Mouse (Mus musculus): Measurements from ENCODE around the gene Pax3. TPM values are rescaled to one million over a fixed set of nuclear protein-coding genes. Genes with fewer than 3 reads are reported as not detected.

Pax3 gene
- total RNA-seq, 2 experiments from 2014 or later: not detected

DNA sequence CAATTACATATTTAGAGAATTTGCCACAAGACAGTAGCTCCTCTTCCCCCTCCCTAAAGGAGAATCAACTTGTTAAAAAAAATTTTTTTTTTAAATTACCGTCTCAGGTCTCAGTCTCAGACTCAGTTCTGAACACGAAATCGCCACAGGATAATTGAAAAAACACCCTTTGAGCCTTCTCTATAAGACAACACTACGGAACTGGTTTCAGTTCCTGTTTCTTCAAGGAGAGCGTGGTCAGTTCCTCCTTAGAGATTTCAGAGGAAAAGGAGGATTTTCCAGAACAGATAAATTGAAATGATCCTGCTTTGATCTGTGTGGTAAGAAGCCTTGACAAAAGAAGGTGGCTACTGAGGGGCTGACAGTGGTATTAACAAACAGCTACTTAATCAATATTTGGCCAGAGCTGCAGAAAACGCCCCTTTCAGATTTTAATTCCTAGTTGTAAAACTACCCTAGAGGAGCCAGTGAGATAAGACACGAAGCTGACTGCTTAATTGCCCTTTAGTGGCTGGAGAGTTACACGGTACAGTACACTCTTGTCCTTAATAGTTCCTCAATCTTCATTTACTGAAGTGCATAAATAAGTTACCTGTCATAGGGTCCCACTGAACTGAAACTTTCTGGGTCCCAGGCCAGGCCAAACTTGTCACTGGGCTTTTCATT is 9.7 kb downstream of the Pax3 start:
- no peak overlapping the region for H3K4me3 ChIP-seq
- no peak for DNase-seq
- H3K27ac ChIP-seq: no peak overlapping the region
- no peak for TF ChIP-seq CTCF (IDR thresholded peaks at IDR 0.05)
- intact Hi-C loops (cut with DNase I): no loop called here

DNA sequence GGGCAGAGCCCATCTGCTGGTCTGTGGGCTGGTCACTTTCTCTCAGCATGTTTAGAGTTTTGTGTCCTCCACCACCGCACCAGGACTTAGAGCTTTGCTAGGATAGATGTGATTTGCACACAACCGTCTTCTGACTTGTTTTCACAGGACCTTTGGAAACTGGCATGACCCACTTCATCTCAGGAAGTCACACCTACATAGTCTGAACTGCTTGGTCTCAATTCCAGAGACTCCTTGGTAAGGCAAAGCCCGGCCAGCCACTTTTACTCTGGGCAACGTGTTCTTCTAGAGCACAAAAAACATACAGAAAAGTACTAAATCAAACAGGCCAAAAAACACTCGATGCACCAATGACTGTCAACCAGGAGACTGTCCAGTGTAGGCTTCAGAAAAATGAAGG is 14.0 kb downstream of the Pax3 start:
- Histone ChIP-seq H3K4me3 (no peak overlapping the region), H3K27ac (no peak overlapping the region)
- TF ChIP-seq CTCF (IDR thresholded peaks at IDR 0.05): no peak
- no peak for DNase-seq
- intact Hi-C loops (cut with DNase I): no loop called here

DNA sequence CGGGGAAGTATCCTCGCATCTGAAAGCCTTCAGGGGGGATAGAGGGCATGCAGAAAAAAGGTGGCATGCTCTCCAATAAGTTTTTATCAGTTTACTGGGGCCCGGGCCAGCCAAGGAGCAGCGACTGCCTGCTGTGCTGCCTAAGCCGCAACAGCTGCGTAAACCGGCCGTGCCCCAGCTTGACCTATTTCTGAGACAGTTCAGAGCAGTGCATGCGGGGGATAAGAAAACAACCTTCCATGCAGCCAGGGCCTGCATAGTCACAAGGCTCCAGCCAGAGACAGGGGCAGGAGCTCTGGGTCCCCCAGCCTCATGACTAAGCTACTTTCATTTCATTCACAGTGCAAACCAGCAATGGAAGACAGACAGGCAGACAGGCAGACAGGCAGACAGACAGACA is 15.1 kb downstream of the Pax3 start:
- intact Hi-C loops (cut with DNase I): no loop called here

GRCm38 (mm10) chr1:78172334-78172733 is 24.6 kb downstream of the Pax3 start:
- no peak for TF ChIP-seq CTCF (IDR thresholded peaks at IDR 0.05)
- no peak overlapping the region for H3K4me3 ChIP-seq
- H3K27ac ChIP-seq: no peak overlapping the region
- no peak for DNase-seq
- intact Hi-C loops (cut with DNase I): no loop called here

More for the DNA sequence above, 15.1 kb downstream of the Pax3 start:
- DNase-seq: no peak
- H3K27ac ChIP-seq: no peak overlapping the region
- H3K4me3 ChIP-seq: peak overlapping the region; percentile 54
- no peak for TF ChIP-seq CTCF (IDR thresholded peaks at IDR 0.05)

DNA sequence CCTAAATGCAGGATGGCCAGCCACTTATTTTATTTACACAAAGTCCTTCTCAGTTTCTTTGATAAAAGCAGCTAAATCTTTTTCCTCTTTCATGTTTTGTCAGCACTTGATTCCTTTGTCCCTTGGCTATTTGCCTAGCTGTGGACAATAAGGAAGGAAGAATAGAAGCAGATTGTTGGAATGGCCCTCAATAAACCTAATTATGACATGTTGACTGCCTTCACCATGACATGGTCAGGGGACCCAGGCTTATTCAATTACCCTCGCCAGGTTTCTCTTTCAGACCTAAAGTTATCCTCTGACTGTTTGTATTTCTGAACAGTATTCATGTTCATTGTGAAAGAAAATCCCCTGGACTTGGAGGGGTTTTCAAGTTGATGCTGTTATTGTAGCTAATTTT is 25.3 kb downstream of the Pax3 start:
- Histone ChIP-seq H3K4me3 (no peak overlapping the region), H3K27ac (no peak overlapping the region)
- intact Hi-C loops (cut with DNase I): no loop called here
- DNase-seq: no peak
- TF ChIP-seq CTCF (IDR thresholded peaks at IDR 0.05): no peak

DNA sequence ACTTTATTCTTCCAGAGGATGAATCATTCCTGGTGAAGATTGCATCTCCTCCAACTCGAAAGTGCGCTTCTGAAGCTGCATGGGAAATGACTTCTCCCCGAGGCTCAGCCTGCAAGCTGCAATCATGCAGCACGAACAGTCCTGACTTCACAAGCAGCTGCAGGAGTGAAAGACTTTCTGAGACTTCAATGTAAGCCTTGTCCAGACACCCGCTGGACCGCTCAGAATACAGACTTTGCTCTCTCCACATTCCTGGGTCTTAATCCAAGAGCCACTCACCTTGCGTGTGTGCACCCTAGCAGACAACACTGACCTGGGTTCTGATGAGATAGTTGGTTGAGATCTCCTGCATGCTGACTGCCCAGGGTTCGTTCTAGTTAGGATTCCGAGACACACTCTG is 26.2 kb downstream of the Pax3 start:
- intact Hi-C loops (cut with DNase I): no loop called here
- H3K4me3 ChIP-seq: no peak overlapping the region
- TF ChIP-seq CTCF (IDR thresholded peaks at IDR 0.05): no peak
- DNase-seq: no peak
- H3K27ac ChIP-seq: no peak overlapping the region

- no peak overlapping the region for H3K27ac ChIP-seq
- intact Hi-C loops (cut with DNase I): no loop called here
- no peak overlapping the region for H3K4me3 ChIP-seq
- DNase-seq: no peak
- TF ChIP-seq CTCF (IDR thresholded peaks at IDR 0.05): no peak
These were observed 28.1 kb downstream of the Pax3 start for GRCm38 (mm10) chr1:78168796-78169195.

DNA sequence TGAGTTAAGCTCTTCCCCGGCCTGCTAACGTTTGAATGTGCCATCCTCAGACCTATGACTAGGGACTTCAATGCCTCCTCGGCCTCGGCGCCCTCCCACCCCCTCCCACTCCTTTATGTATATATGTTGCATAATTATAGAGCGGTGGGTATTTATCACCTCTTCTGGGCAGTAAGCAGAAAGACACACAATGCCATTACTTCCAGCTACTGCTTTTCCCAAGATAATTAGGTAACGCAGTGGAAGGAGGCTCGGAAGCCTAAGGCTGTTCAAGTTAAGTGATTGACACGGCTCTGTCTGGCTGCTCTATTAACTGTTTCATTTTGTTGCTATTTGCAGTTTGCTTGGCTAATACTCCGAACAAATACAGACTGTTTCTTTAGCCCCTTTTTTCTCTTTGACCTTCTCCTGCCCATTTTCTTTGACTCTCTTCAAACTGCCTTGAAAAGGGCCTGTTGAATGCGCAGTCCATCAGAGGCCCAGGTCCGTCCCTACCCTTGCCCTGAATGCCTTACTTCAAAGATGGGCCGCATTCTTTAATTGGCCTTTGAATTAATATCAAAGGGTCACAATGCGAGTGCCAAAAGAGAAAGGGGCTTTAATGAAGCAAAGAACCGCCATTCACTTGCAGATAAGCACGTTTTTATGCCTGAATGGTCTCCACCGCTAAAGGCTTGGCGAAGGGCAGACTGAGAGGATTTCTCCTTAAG is 29.2 kb downstream of the Pax3 start:
- Histone ChIP-seq H3K4me3 (no peak overlapping the region), H3K27ac (no peak overlapping the region)
- no peak for DNase-seq
- TF ChIP-seq CTCF (IDR thresholded peaks at IDR 0.05): no peak
- intact Hi-C loops (cut with DNase I): no loop called here

GRCm38 (mm10) chr1:78161745-78162144 is 35.2 kb downstream of the Pax3 start:
- no peak for TF ChIP-seq CTCF (IDR thresholded peaks at IDR 0.05)
- Histone ChIP-seq H3K4me3 (no peak overlapping the region), H3K27ac (no peak overlapping the region)
- no peak for DNase-seq
- intact Hi-C loops (cut with DNase I): no loop called here

DNA sequence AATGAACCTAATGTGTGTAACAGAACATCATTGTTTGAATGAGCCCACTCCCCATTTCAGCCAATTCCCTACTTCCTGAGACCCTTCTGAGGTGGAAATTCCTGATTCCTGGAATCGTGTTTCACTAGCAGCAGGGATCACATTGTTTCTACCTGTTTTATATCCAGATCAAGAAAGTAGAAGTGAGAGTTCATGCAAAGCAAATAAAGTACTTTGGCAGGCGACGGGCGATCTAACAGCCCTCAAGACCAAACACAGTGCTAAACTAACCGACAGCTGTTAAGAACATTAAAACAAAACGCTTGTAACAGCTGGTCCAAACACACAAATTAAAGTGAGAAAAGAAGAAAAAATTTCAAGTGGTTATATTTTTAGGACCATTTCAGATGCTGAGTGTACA is 39.0 kb downstream of the Pax3 start:
- no peak overlapping the region for H3K27ac ChIP-seq
- TF ChIP-seq CTCF (IDR thresholded peaks at IDR 0.05): no peak
- no peak overlapping the region for H3K4me3 ChIP-seq
- intact Hi-C loops (cut with DNase I): no loop called here
- no peak for DNase-seq

DNA sequence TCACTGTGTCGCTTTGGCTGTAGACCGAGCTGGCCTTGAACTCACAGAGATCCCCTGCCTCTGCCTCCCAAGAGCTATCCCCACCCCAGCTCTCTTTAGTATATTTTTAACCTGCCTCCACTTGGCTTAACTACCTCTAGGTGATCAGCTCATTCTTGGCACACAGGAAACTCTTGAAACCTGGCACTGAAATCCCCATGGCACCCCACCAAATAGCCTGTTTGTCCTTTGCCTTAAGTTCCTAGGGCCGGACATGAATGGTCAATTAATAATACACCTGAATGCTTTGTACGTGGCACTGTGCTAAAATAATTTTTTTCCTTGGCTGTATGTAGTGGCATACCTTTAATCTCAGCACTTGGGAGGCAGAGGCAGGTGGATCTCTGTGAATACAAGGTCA is 41.1 kb downstream of the Pax3 start:
- intact Hi-C loops (cut with DNase I): no loop called here
- Histone ChIP-seq H3K4me3 (no peak overlapping the region), H3K27ac (no peak overlapping the region)
- DNase-seq: no peak
- no peak for TF ChIP-seq CTCF (IDR thresholded peaks at IDR 0.05)

DNA sequence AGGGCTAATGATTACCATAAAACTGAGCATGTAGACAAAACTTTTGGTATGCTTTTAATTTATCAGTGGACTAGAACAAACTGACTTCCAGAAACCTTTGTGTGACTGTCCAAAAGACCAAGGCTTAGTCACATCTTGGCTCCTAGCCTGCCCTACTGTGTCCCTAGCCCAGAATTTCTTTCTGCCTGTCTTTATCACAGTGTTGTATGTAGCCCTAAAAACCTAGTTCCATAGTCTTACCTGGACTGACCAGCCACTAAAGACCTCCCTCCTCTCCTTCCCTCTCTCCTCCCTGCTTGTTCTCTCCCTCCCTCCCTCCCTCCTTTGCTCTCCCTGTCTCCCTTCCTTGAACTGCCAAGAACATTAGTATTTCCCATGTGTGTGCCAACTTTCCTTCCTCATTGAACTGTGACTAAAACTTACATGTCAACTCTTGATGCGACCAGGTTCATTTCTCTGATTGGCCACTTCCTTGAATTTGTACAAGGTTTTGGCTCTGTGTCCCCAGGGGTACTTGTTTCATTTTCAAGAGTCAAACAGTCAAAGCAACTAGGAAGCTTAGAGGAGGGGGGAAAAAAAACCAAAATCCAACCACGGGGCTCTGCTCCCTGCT is 48.8 kb downstream of the Pax3 start:
- no peak for DNase-seq
- intact Hi-C loops (cut with DNase I): no loop called here
- Histone ChIP-seq H3K4me3 (no peak overlapping the region), H3K27ac (no peak overlapping the region)
- TF ChIP-seq CTCF (IDR thresholded peaks at IDR 0.05): no peak

DNA sequence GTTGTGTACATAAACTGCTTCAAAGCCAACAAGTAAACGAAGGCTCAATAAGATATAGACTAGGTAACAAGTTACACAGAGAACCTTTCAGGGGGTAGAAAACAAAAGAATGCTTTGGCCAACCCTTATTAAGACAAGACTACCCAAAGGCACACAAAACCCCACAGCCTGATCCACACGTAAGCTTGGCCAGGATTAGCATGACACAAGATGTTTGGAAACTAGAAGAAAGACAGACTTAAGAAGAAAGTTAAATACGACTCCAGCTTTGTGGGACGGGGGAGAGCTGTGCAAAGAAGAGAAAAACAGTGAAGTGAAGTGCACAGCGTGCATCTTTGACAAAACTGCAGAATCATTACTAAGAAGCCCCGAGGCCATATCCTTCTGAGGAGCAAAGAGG is 53.5 kb downstream of the Pax3 start:
- intact Hi-C loops (cut with DNase I): no loop called here
- Histone ChIP-seq H3K27ac (no peak overlapping the region), H3K4me3 (no peak overlapping the region)
- DNase-seq: no peak
- TF ChIP-seq CTCF (IDR thresholded peaks at IDR 0.05): no peak
